Mouse (Mus musculus): ENCODE data around the gene Col25a1. TPM values are rescaled to one million over a fixed set of nuclear protein-coding genes. Genes with fewer than 3 reads are reported as not detected.
A peak's percentile ranks its signal among the peaks of the same experiment; 100 is the strongest.

Gene Col25a1
- total RNA-seq, 2 experiments from 2014 or later = 0.16 to 0.33 TPM

- intact Hi-C loops (cut with DNase I) = no loop called here
- no peak for DNase-seq
Measured at GRCm38 (mm10) chr3:130369113-130369512, 237.8 kb downstream of the Col25a1 start.

GRCm38 (mm10) chr3:130370167-130370566, 238.9 kb downstream of the Col25a1 start:
- intact Hi-C loops (cut with DNase I) = no loop called here
- DNase-seq = no peak

GRCm38 (mm10) chr3:130373145-130373544, 241.8 kb downstream of the Col25a1 start:
- intact Hi-C loops (cut with DNase I) = no loop called here
- no peak for DNase-seq

- no peak for DNase-seq
Measured at GRCm38 (mm10) chr3:130374620-130375341, 243.5 kb downstream of the Col25a1 start.

GRCm38 (mm10) chr3:130377786-130378185, 246.5 kb downstream of the Col25a1 start:
- DNase-seq = no peak
- intact Hi-C loops (cut with DNase I) = no loop called here

More at GRCm38 (mm10) chr3:130374620-130375341, 243.5 kb downstream of the Col25a1 start:
- intact Hi-C loops (cut with DNase I) = no loop called here

- intact Hi-C loops (cut with DNase I) = no loop called here
- no peak for DNase-seq
Measured at GRCm38 (mm10) chr3:130378626-130379025, 247.3 kb downstream of the Col25a1 start.

GRCm38 (mm10) chr3:130380299-130380845, 249.1 kb downstream of the Col25a1 start:
- intact Hi-C loops (cut with DNase I) = no loop called here
- DNase-seq = no peak

GRCm38 (mm10) chr3:130381691-130382090, 250.4 kb downstream of the Col25a1 start:
- DNase-seq = no peak
- intact Hi-C loops (cut with DNase I) = no loop called here

- intact Hi-C loops (cut with DNase I) = no loop called here
- DNase-seq = no peak
Measured at GRCm38 (mm10) chr3:130385856-130386255, 254.6 kb downstream of the Col25a1 start.

GRCm38 (mm10) chr3:130387156-130387555, 255.9 kb downstream of the Col25a1 start:
- DNase-seq = no peak
- intact Hi-C loops (cut with DNase I) = no loop called here

- intact Hi-C loops (cut with DNase I) = no loop called here
- no peak for DNase-seq
Measured at GRCm38 (mm10) chr3:130389261-130389975, 258.1 kb downstream of the Col25a1 start.

- intact Hi-C loops (cut with DNase I) = no loop called here
- DNase-seq = no peak
Measured at GRCm38 (mm10) chr3:130396636-130397035, 265.3 kb downstream of the Col25a1 start.

- DNase-seq = peak in 1 of 2 experiments; percentile 9
- intact Hi-C loops (cut with DNase I) = no loop called here
Measured at GRCm38 (mm10) chr3:130400716-130401559, 269.6 kb downstream of the Col25a1 start.

- no peak for DNase-seq
Measured at GRCm38 (mm10) chr3:130401560-130401852, 270.2 kb downstream of the Col25a1 start.

GRCm38 (mm10) chr3:130404525-130405409, 273.5 kb downstream of the Col25a1 start:
- no peak for DNase-seq
- intact Hi-C loops (cut with DNase I) = no loop called here

More at GRCm38 (mm10) chr3:130401560-130401852, 270.2 kb downstream of the Col25a1 start:
- intact Hi-C loops (cut with DNase I) = no loop called here

- no peak for DNase-seq
- intact Hi-C loops (cut with DNase I) = no loop called here
Measured at GRCm38 (mm10) chr3:130407201-130407600, 275.9 kb downstream of the Col25a1 start.

GRCm38 (mm10) chr3:130413239-130413638, 281.9 kb downstream of the Col25a1 start:
- intact Hi-C loops (cut with DNase I) = no loop called here

GRCm38 (mm10) chr3:130418951-130419350, 287.6 kb downstream of the Col25a1 start:
- intact Hi-C loops (cut with DNase I) = no loop called here

More at GRCm38 (mm10) chr3:130413239-130413638, 281.9 kb downstream of the Col25a1 start:
- DNase-seq = no peak

GRCm38 (mm10) chr3:130428796-130429195, 297.5 kb downstream of the Col25a1 start:
- intact Hi-C loops (cut with DNase I) = no loop called here
- DNase-seq = no peak

More at GRCm38 (mm10) chr3:130418951-130419350, 287.6 kb downstream of the Col25a1 start:
- no peak for DNase-seq

- intact Hi-C loops (cut with DNase I) = no loop called here
- DNase-seq = no peak
Measured at GRCm38 (mm10) chr3:130430052-130430451, 298.8 kb downstream of the Col25a1 start.
